Mouse (Mus musculus) liver, postnatal 0 days (tissue): ENCODE results near the gene A130010J15Rik. TPM values are rescaled to one million over a fixed set of nuclear protein-coding genes. Genes with fewer than 3 reads are reported as not detected.

ENCODE experiments used
- ATAC-seq: fragments of 200-750 bp; cut with Nextera tagmentation; 2 replicates; pipeline ENCODE4 v1.8.0; 2017; ENCODE audit warnings: mild to moderate bottlenecking, moderate library complexity
- DNase-seq: peaks from one replicate; pipeline ENCODE4 v3.0.0-alpha.2; 2016
- H3K27ac ChIP-seq: fragments of 300-500 bp; sonication (generic); 2 replicates; pipeline ENCODE4 v1.5.1; 2014; ENCODE audit warnings: antibody characterized with exemption, moderate library complexity, mild to moderate bottlenecking, low read depth
- H3K27me3 ChIP-seq: fragments of 300-500 bp; sonication (generic); 2 replicates; pipeline ENCODE4 v1.6.1; 2014; ENCODE audit warnings: low read length, control low read depth, mixed read lengths; ENCODE audit not compliant: insufficient read depth
- H3K36me3 ChIP-seq: fragments of 300-500 bp; sonication (generic); replicated peaks from 2 replicates; pipeline ENCODE4 v1.6.1; 2014; ENCODE audit warnings: mild to moderate bottlenecking, control low read depth, low read length, moderate library complexity, mixed read lengths; ENCODE audit not compliant: insufficient read depth
- H3K4me1 ChIP-seq: fragments of 300-500 bp; sonication (generic); 2 replicates; pipeline ENCODE4 v1.6.1; 2014; ENCODE audit warnings: antibody characterized with exemption, mild to moderate bottlenecking, control low read depth; ENCODE audit not compliant: insufficient read depth
- H3K4me2 ChIP-seq: fragments of 300-500 bp; sonication (generic); 2 replicates; pipeline ENCODE4 v1.6.1; 2014; ENCODE audit warnings: low read depth, mild to moderate bottlenecking, low read length, moderate library complexity, mixed read lengths
- H3K4me3 ChIP-seq: fragments of 300-500 bp; sonication (generic); 2 replicates; pipeline ENCODE4 v1.5.1; 2014; ENCODE audit warnings: low read depth, low read length
- H3K9ac ChIP-seq: fragments of 300-500 bp; sonication (generic); replicated peaks from 2 replicates; pipeline ENCODE4 v1.6.1; 2014; ENCODE audit warnings: mild to moderate bottlenecking, moderate library complexity
- H3K9me3 ChIP-seq: fragments of 300-500 bp; sonication (generic); 2 replicates; pipeline ENCODE4 v1.6.1; 2016; ENCODE audit warnings: mild to moderate bottlenecking, control low read depth, low read length, mixed read lengths
- CTCF ChIP-seq: sonication (generic); IDR thresholded peaks from 2 replicates; pipeline ENCODE4 v1.5.1; 2016; ENCODE audit warnings: antibody characterized with exemption, low read depth
- EP300 ChIP-seq: IDR thresholded peaks from 2 replicates; pipeline ENCODE4 v1.6.1; 2016; ENCODE audit warnings: antibody characterized with exemption, low read depth, mild to moderate bottlenecking
- WGBS: fragments of 180-500 bp; shearing (Covaris S2); extraction: QIAGEN DNeasy Blood & Tissue Kit; methylation state at CpG from one replicate; pipeline ENCODE4 v1.1.7; 2014; ENCODE audit not compliant: insufficient replicate concordance; 5-methylcytosine and 5-hydroxymethylcytosine counted together
- polyA plus RNA-seq: library from polyadenylated mRNA; unstranded; fragments of >200 nt; fragmentation: Nextera tagmentation; extraction: Ambion mirVana; gene quantifications from 2 replicates; pipeline ENCODE4 v1.2.1, GENCODE M21; 2015

The A130010J15Rik gene
- polyA plus RNA-seq, 1 experiment from 2014 or later: 6.2 TPM

GRCm38 (mm10) chr1:193200640-193201382 is 33.0 kb downstream of the A130010J15Rik start:
- peak overlapping the region; percentile 51 for H3K9ac ChIP-seq
- H3K27ac ChIP-seq: peak overlapping the region; percentile 88
- ATAC-seq (peak; percentile 49), DNase-seq (peak; percentile 19)
- TF ChIP-seq EP300: no peak
- no peak for TF ChIP-seq CTCF
- H3K9me3 ChIP-seq: no peaks in the 10 kb centered on the region
- WGBS: 46% methylated on average over 8 of the region's 8 CpGs
- no peaks in the 10 kb centered on the region for H3K36me3 ChIP-seq
- peaks cover 16% of the 10 kb centered on the region for H3K4me1 ChIP-seq
- no peaks in the 10 kb centered on the region for H3K27me3 ChIP-seq
- H3K4me2 ChIP-seq: peak overlapping the region; percentile 61
- H3K4me3 ChIP-seq: peak overlapping the region; percentile 44

- H3K4me1 ChIP-seq: peaks cover 16% of the 10 kb centered on the region
- whole genome bisulfite sequencing: 18% methylated on average over 5 of the region's 5 CpGs
- H3K36me3 ChIP-seq: no peaks in the 10 kb centered on the region
- peak within 1 kb of the TSS; percentile 61 for H3K4me2 ChIP-seq
- DNase-seq (peak; percentile 67), ATAC-seq (peak; percentile 83)
- no peak for TF ChIP-seq EP300
- no peak for TF ChIP-seq CTCF
- peak within 1 kb of the TSS; percentile 44 for H3K4me3 ChIP-seq
- H3K9me3 ChIP-seq: no peaks in the 10 kb centered on the region
- H3K27me3 ChIP-seq: no peaks in the 10 kb centered on the region
- peak within 1 kb of the TSS; percentile 88 for H3K27ac ChIP-seq
- peak within 1 kb of the TSS; percentile 51 for H3K9ac ChIP-seq
Measured at GRCm38 (mm10) chr1:193201383-193201778, 33.5 kb downstream of the A130010J15Rik start, which contains the start of gene Traf3ip3. Gene Traf3ip3 (minus strand): TSS chr1:193201703.

- Histone ChIP-seq H3K4me1 (peaks cover 16% of the 10 kb centered on the region), H3K36me3 (no peaks in the 10 kb centered on the region), H3K27me3 (no peaks in the 10 kb centered on the region), H3K9me3 (no peaks in the 10 kb centered on the region), H3K4me2 (no peak overlapping the region), H3K4me3 (no peak overlapping the region), H3K27ac (no peak overlapping the region), H3K9ac (no peak overlapping the region)
- DNase-seq (no peak), ATAC-seq (no peak)
- 60% methylated on average over 2 of the region's 2 CpGs for WGBS
- no peak for TF ChIP-seq CTCF
- TF ChIP-seq EP300: no peak
Measured at GRCm38 (mm10) chr1:193203821-193204220, 36.0 kb downstream of the A130010J15Rik start.

GRCm38 (mm10) chr1:193205431-193205830 is 37.6 kb downstream of the A130010J15Rik start:
- no peaks in the 10 kb centered on the region for H3K36me3 ChIP-seq
- DNase-seq: no peak
- 78% methylated on average over 2 of the region's 2 CpGs for WGBS

GRCm38 (mm10) chr1:193207503-193207902 is 39.7 kb downstream of the A130010J15Rik start, which contains the start of gene Lamb3:
Gene Lamb3 (plus strand): TSS chr1:193207699.
- TF ChIP-seq CTCF (no peak), EP300 (no peak)
- Histone ChIP-seq H3K4me1 (peaks cover 7% of the 10 kb centered on the region; the same call in 1 of the 2 replicates), H3K4me3 (no peak within 1 kb of the TSS), H3K9ac (no peak within 1 kb of the TSS), H3K27me3 (no peaks in the 10 kb centered on the region), H3K36me3 (no peaks in the 10 kb centered on the region), H3K9me3 (no peaks in the 10 kb centered on the region), H3K4me2 (no peak within 1 kb of the TSS), H3K27ac (0 out of 2 replicates have a peak within 1 kb of the TSS, but pooled peaks have one; percentile 18)
- no peak for ATAC-seq
- no peak for DNase-seq
- WGBS: 74% methylated on average over 3 of the region's 3 CpGs

More at GRCm38 (mm10) chr1:193205431-193205830, 37.6 kb downstream of the A130010J15Rik start:
- Histone ChIP-seq H3K4me1 (peaks cover 9% of the 10 kb centered on the region; the same call in 1 of the 2 replicates), H3K27ac (peak overlapping the region; percentile 88), H3K4me2 (no peak overlapping the region), H3K27me3 (no peaks in the 10 kb centered on the region), H3K9ac (no peak overlapping the region), H3K4me3 (no peak overlapping the region), H3K9me3 (no peaks in the 10 kb centered on the region)
- no peak for ATAC-seq
- TF ChIP-seq CTCF (no peak), EP300 (no peak)

- H3K9ac ChIP-seq: no peak overlapping the region
- no peak overlapping the region for H3K27ac ChIP-seq
- no peaks in the 10 kb centered on the region for H3K36me3 ChIP-seq
- H3K9me3 ChIP-seq: no peaks in the 10 kb centered on the region
- TF ChIP-seq EP300 (no peak), CTCF (peak; percentile 94)
- peaks cover 7% of the 10 kb centered on the region; the same call in 1 of the 2 replicates for H3K4me1 ChIP-seq
- ATAC-seq (peak; percentile 53), DNase-seq (peak; percentile 74)
- H3K4me2 ChIP-seq: no peak overlapping the region
- WGBS: 34% methylated on average over 2 of the region's 2 CpGs
- no peak overlapping the region for H3K4me3 ChIP-seq
- no peaks in the 10 kb centered on the region for H3K27me3 ChIP-seq
Measured at GRCm38 (mm10) chr1:193208178-193208577, 40.3 kb downstream of the A130010J15Rik start.
